Comparison of ENCODE assay signal across 8 mouse cellular contexts in genomic region chr17:14516097-14516496, GRCm38 (mm10).
DNase-seq lines count a peak whose midpoint lies in the region; ATAC-seq and TF ChIP-seq lines count a peak whose summit lies in the region.

No protein-coding gene starts in this region.

- H3K36me3 ChIP-seq in testis, adult 2 months (ENCODE audit: control insufficient read depth, insufficient read depth, low read length) = no peaks in the 10 kb centered on the region

- H3K4me3 ChIP-seq in testis, adult 2 months (ENCODE audit: control insufficient read depth, low read depth, low read length) = no peak overlapping the region

- no peak for TF ChIP-seq POLR2A in testis, adult 2 months (IDR thresholded peaks at IDR 0.05; ENCODE audit: control insufficient read depth, low read depth, low read length)

- H3K27ac ChIP-seq in testis, adult 2 months (ENCODE audit: control insufficient read depth, insufficient read depth, low read depth, low read length) = no peak overlapping the region

- peak; percentile 42; the same call in 1 of the 2 replicates for TF ChIP-seq CTCF in testis, adult 2 months (IDR thresholded peaks at IDR 0.05; ENCODE audit: control insufficient read depth, insufficient read depth, insufficient replicate concordance, low read depth, low read length)

- no peaks in the 10 kb centered on the region for H3K27me3 ChIP-seq in testis, adult 2 months (ENCODE audit: control insufficient read depth, insufficient read depth, low read length)

- H3K4me1 ChIP-seq in testis, adult 2 months (ENCODE audit: control insufficient read depth, insufficient read depth, low read length) = no peaks in the 10 kb centered on the region

- intact Hi-C loops in gastrocnemius, postnatal 14 days (cut with DNase I; ENCODE audit: low total_unique reads) = loop anchor here (2.0 to 5.0 kb wide), 3 partner anchors 139 to 283 kb away; no protein-coding TSS in a partner anchor

- DNase-seq in testis, postnatal 14 days (ENCODE audit: low spot score) = no peak
- DNase-seq in cerebellum, postnatal 14 days = peak; percentile 78 to 79
- peak; percentile 61 for DNase-seq in gastrocnemius, postnatal 14 days
- peak; percentile 75 for DNase-seq in layer of hippocampus, adult 11-12 months (ENCODE audit: low spot score)
- peak; percentile 65 for DNase-seq in lung, postnatal 10 days
- peak; percentile 41 for DNase-seq in right cerebral cortex, adult 18-20 months

- no peak for ATAC-seq in megakaryocyte progenitor cell, adult 5-6 weeks (replicated peaks; ENCODE audit: poor library complexity)
